Mouse (Mus musculus): ENCODE results near the gene Fam192a.

GRCm38 (mm10) chr8:94645202-94645601 lies 43.4 kb upstream of the Fam192a start:
- TF ChIP-seq CHD2 (IDR thresholded peaks at IDR 0.05; ENCODE audit: low read depth, low read length), result no peak
- no peak for TF ChIP-seq HCFC1 (IDR thresholded peaks at IDR 0.05; ENCODE audit: borderline replicate concordance, insufficient read depth, low read length)

All from ES-E14 (cell line).